Mouse (Mus musculus): ENCODE results near the gene Gm3839.

- TF ChIP-seq GATA1 (IDR thresholded peaks at IDR 0.05; ENCODE audit: low read length) (no peak), TAL1 (IDR thresholded peaks at IDR 0.05; ENCODE audit: low read length) (no peak)
These were observed 18.7 kb upstream of the Gm3839 start for GRCm38 (mm10) chr14:11375225-11375624.

Measured in erythroblast, embryonic 14.5 days (primary cell).